Mouse (Mus musculus) WW6 (cell line): Measurements from ENCODE around the gene Lysmd1.

Experiments used
- DNase-seq: peaks from one replicate; pipeline ENCODE4 v3.0.0-alpha.2; 2013; ENCODE audit warnings: low read depth, low spot score

The Lysmd1 gene

GRCm38 (mm10) chr3:95173256-95173949 is 39.5 kb downstream of the Lysmd1 start:
- DNase-seq, result no peak

DNA sequence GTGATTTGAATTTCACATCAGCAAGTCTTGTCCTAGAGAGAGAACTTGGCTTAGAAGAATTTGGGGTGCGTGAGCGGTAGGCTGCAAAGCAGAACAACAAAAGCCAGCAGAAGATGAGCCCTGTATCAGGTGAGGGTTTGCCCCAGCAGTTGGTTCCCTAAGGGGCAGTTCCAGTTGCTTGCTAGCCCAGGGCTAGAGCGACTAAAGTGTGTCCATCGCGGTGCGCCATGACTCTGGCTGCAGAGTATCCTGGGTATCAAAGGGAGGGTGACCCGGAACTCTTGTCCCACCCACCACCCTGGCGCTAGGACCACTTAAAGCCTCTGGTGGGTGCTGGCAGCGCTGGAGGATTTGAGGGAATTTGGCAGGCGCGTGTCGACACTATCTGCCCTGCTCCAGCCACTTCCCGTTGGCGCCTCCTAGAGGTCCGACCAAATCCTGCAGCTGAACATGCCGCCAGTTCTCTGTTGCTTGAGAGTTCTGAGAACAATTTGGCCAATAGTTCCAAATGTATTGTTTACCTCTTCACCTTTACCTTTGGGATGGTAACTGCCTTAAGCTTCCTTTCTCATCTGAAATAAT is 40.2 kb downstream of the Lysmd1 start:
- DNase-seq, result peak; percentile 70

- DNase-seq, result no peak
Observed at GRCm38 (mm10) chr3:95176500-95176899, 42.6 kb downstream of the Lysmd1 start.

DNA sequence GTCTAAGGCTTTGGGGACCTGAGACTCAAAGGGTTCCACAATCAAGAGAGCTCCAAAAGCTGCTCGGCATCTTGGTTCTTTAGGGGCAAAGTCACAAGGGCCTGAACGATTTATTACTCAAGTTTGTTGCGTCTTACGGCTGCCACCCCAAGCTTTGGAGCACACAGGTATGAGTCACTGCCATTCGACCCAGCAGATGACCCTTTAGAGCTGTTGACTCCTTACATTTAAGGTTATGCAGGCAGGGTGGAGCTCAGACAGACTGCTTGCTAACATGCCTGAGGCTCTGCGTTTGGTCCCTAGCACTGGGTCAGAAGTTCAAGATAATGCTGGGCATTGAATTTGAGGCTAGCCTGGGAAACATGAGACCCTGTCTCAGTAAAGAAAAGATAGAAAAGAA is 43.7 kb downstream of the Lysmd1 start:
- no peak for DNase-seq

GRCm38 (mm10) chr3:95178948-95179347 is 45.1 kb downstream of the Lysmd1 start:
- DNase-seq, result no peak

DNA sequence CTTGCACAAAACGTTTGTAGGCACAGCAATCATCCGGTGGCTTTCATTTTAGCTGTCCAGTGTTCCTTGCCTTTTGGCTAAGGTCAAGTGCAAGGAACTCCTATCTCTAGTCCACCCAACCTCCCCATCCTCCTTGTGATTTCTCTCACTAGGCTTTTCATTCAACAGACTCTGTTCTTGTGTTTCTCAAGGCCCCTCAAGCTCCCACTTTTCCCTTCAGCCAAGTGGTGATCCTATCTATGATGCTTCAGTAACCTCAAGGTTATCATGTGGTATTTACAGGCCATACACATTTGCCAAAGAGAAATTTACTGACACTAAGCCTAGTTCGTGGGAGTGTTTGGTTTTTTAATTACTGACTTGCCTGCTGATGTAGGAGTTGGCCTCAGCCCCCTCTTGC is 46.0 kb downstream of the Lysmd1 start:
- DNase-seq, result no peak

DNA sequence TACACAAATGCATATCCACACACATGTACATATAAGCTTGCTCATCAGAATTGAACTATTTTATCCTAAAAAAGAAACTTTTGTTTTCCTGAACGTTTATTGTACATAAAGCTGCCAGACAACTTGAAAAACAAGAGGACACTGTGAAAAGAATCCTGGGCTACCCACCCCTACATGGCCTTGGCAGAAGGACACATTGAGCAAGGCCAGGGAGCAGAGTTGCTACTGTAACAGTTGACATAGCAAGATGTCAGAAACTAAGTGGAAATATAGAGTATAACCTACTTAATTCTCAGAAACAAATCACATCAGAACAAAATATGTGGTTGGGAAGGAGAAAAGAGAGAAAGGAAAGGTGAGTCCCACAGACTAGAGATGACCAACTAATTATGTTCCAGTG is 48.0 kb downstream of the Lysmd1 start:
- DNase-seq, result no peak

DNA sequence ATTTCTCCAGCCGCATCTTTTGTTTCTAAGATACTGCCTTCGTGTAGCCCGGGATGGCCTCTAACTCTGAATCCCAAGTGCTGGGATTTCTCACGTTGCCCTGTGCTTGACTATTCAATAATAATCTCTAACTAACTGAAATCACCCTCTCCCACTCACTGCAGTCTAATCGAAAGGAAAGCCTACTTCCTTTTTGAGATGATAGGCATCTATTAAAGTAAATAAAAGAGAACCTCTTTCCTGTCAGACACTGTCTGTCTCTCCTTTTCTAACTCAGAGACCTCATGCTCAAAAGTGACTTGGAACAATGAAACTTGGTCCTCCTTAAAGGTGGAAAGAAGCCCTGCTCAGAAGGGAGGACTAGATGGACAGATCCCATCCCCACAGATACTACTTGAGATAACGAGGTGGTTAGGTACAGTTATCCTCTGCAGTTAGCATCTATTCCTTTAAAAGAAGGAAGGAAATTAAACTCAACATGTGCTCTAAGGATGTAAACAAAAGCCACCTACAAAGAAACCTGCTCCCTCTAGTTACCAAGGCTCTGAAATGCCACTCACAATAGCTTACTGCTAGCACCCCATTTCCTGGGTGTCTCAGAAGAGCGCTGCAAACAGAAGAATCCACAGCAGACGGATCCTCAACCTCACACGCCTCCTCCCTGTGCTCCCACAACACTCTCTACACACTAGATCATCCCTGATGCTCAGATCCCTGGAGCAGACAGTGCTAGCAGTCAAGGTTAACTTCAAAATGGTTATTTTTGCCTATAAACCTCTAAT is 51.1 kb downstream of the Lysmd1 start:
- no peak for DNase-seq

- no peak for DNase-seq
Observed at GRCm38 (mm10) chr3:95186100-95186499, 52.2 kb downstream of the Lysmd1 start.

- no peak for DNase-seq
Observed at GRCm38 (mm10) chr3:95186888-95187287, 53.0 kb downstream of the Lysmd1 start.
